Mouse (Mus musculus): ENCODE results near the gene Cldn34a. TPM values are rescaled to one million over a fixed set of nuclear protein-coding genes. Genes with fewer than 3 reads are reported as not detected.
"Not testable (repeated sequence)": the region's sequence is repeated elsewhere in the genome, so short reads cannot be mapped to it uniquely, and the experiment has no call there.

Gene Cldn34a
- not detected in 2 replicates for polyA plus RNA-seq (2016; fragmentation: Nextera tagmentation; extraction: Ambion mirVana)

DNA sequence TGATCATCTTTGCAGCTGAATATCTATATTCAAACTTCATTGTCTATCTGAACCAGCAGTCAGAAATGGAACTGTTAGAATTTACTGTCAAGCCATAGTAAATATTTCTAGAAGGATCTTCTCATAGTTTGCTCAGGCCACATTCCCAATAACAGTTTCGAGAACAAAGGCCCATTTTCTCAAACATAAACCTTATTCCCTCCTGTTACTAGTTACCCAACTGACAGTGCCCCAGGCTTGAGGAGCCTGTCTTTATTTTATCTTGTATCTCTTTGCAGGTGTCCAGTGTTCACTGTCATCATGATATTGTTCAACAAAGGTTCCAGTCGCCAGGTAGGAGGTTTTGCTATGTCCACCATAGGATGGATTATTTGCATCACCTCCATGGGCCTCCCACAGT, at the start of gene Cldn34a:
Gene Cldn34a (plus strand): TSS at position 301 of the 400 bp plus-strand sequence.
- no peak within 1 kb of the TSS for H3K9ac ChIP-seq
- WGBS = 69% methylated on average over 2 of the region's 2 CpGs
- no peak within 1 kb of the TSS for H3K4me3 ChIP-seq
- H3K4me1 ChIP-seq = no peaks in the 10 kb centered on the region
- no peak for ATAC-seq (ENCODE audit: insufficient number of reproducible peaks, insufficient read depth, low FRiP score, low TSS enrichment)
- no peak within 1 kb of the TSS for H3K4me2 ChIP-seq (replicated peaks)
- H3K27ac ChIP-seq = no peak within 1 kb of the TSS
- no peaks in the 10 kb centered on the region for H3K9me3 ChIP-seq
- no peaks in the 10 kb centered on the region for H3K27me3 ChIP-seq
- H3K36me3 ChIP-seq = no peaks in the 10 kb centered on the region

DNA sequence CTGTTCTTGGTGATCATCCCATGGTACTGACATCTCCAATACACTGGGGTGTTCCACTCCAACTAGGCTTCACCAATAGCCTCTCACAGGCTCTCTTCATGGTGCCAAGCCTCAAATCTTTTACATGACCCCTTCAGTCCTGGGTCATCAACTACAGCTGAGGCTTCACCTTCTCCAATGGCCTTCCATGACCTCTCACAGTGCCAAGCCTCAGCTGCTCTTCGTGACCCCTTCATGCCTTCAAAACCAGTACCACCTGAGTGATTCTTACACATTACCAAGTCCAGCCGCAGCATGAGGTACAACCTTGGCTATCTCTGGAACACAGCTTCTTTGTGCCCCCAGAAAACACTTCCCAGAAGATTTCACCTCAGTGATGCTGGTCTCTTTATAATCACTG, 44.5 kb upstream of the Cldn34a start:
- not testable (repeated sequence) for H3K4me2 ChIP-seq (replicated peaks); H3K4me1 ChIP-seq; H3K27me3 ChIP-seq; H3K36me3 ChIP-seq; H3K9me3 ChIP-seq; H3K9ac ChIP-seq; H3K4me3 ChIP-seq; ATAC-seq (ENCODE audit: insufficient number of reproducible peaks, insufficient read depth, low FRiP score, low TSS enrichment); H3K27ac ChIP-seq
- 82% methylated on average over 2 of the region's 2 CpGs for WGBS

DNA sequence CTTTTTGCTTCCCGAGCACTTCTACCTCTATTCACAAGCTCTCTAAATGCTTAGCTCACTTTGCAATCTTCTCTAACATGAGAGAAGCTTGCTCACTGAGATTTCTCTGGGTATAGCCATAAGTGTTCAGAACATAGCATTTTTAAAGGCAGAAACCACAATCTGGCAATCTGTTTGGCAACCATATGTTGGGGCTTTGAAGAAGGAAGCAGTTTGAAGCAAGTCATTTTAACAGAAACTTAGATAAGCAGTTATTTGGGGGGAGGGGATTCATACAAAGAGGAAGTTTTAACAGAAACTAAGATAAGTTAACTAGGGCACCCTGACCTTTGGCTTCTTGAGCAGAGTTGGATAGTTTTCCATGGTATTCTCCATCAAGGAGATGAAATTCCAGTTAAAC, 17.4 kb upstream of the Cldn34a start:
- no peaks in the 10 kb centered on the region for H3K9me3 ChIP-seq
- H3K27ac ChIP-seq = no peak overlapping the region
- no peak overlapping the region for H3K4me3 ChIP-seq
- 0 out of 2 replicates have a peak, but pooled peaks cover 2% of the 10 kb centered on the region for H3K27me3 ChIP-seq
- no peak overlapping the region for H3K9ac ChIP-seq
- no peak overlapping the region for H3K4me2 ChIP-seq (replicated peaks)
- no peaks in the 10 kb centered on the region for H3K4me1 ChIP-seq
- no peak for ATAC-seq (ENCODE audit: insufficient number of reproducible peaks, insufficient read depth, low FRiP score, low TSS enrichment)
- 73% methylated on average over 1 of the region's 1 CpGs for whole genome bisulfite sequencing
- no peaks in the 10 kb centered on the region for H3K36me3 ChIP-seq

DNA sequence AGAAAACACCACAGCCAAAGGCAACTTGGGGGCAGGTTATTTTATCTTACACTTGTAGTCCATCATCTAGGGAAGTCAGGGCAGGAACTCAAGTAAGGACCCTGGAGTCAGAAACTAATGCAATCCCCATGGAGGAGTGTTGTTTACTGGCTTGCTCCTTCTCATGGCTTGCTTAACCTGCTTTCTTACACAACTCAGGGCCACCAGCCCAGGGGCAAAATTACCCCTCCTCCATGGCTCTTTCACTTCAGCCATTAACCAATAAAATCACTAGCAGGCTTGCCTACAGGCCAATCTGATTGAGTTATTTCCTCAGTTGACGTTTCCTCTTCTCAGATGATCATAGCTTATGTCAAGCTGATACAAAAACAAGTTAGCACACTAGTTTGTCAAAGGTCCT, 15.0 kb upstream of the Cldn34a start:
- H3K27ac ChIP-seq = no peak overlapping the region
- no peak overlapping the region for H3K4me3 ChIP-seq
- no peak overlapping the region for H3K9ac ChIP-seq
- no peak for ATAC-seq (ENCODE audit: insufficient number of reproducible peaks, insufficient read depth, low FRiP score, low TSS enrichment)
- WGBS = 58% methylated on average over 1 of the region's 1 CpGs
- no peaks in the 10 kb centered on the region for H3K9me3 ChIP-seq
- H3K36me3 ChIP-seq = no peaks in the 10 kb centered on the region
- H3K4me2 ChIP-seq (replicated peaks) = no peak overlapping the region
- H3K4me1 ChIP-seq = no peaks in the 10 kb centered on the region
- no peaks in the 10 kb centered on the region for H3K27me3 ChIP-seq

GRCm38 (mm10) chrX:152557446-152557845, 5.7 kb upstream of the Cldn34a start:
- Histone ChIP-seq H3K9me3 (no peaks in the 10 kb centered on the region), H3K36me3 (no peaks in the 10 kb centered on the region), H3K4me1 (no peaks in the 10 kb centered on the region), H3K9ac (no peak overlapping the region), H3K4me3 (no peak overlapping the region), H3K27me3 (0 out of 2 replicates have a peak, but pooled peaks cover 4% of the 10 kb centered on the region), H3K27ac (no peak overlapping the region), H3K4me2 (replicated peaks) (no peak overlapping the region)
- WGBS = 58% methylated on average over 6 of the region's 6 CpGs
- no peak for ATAC-seq (ENCODE audit: insufficient number of reproducible peaks, insufficient read depth, low FRiP score, low TSS enrichment)

Other genes with a start within 250 kb of the Cldn34a start
- gene Kantr, start 235.8 kb upstream of the Cldn34a start, polyA plus RNA-seq (2016; fragmentation: Nextera tagmentation; extraction: Ambion mirVana) = 21.1 and 25.3 TPM in 2 replicates
- gene Tspyl2, start 220.9 kb upstream of the Cldn34a start, polyA plus RNA-seq (2016; fragmentation: Nextera tagmentation; extraction: Ambion mirVana) = 42.4 and 46.0 TPM in 2 replicates
- gene Gpr173, start 194.6 kb upstream of the Cldn34a start, polyA plus RNA-seq (2016; fragmentation: Nextera tagmentation; extraction: Ambion mirVana) = 5.3 and 5.9 TPM in 2 replicates
- 6.9 and 7.2 TPM in 2 replicates for gene Shroom2, start 206.1 kb downstream of the Cldn34a start, polyA plus RNA-seq (2016; fragmentation: Nextera tagmentation; extraction: Ambion mirVana)
- gene Gpr143, start 218.6 kb downstream of the Cldn34a start, polyA plus RNA-seq (2016; fragmentation: Nextera tagmentation; extraction: Ambion mirVana) = 0.51 and 0.56 TPM in 2 replicates